Mouse (Mus musculus) liver, adult 2 months (tissue): ENCODE data around the gene Cyp2c29. TPM values are rescaled to one million over a fixed set of nuclear protein-coding genes. Genes with fewer than 3 reads are reported as not detected.
"Not testable (repeated sequence)": the region's sequence is repeated elsewhere in the genome, so short reads cannot be mapped to it uniquely, and the experiment has no call there.

Experiments
- DNase-seq: peaks from one replicate; pipeline ENCODE4 v3.0.0-alpha.2; 2011; ENCODE audit warnings: low read depth, low spot score; ENCODE audit errors: extremely low read depth
- H3K27ac ChIP-seq: fragments of 200-500 bp; replicated peaks from 2 replicates; pipeline ENCODE4 v1.5.1; 2012; ENCODE audit warnings: low read depth, mild to moderate bottlenecking, control low read depth, inconsistent platforms, low read length; ENCODE audit not compliant: insufficient read depth
- H3K27me3 ChIP-seq: fragments of 200-500 bp; 2 replicates; pipeline ENCODE4 v1.6.1; 2012; ENCODE audit warnings: mild to moderate bottlenecking, moderate library complexity, low read length, inconsistent platforms; ENCODE audit not compliant: control insufficient read depth, insufficient read depth
- H3K36me3 ChIP-seq: fragments of 200-500 bp; 2 replicates; pipeline ENCODE4 v1.6.1; 2012; ENCODE audit warnings: low read length, inconsistent platforms; ENCODE audit not compliant: control insufficient read depth, insufficient read depth
- H3K4me1 ChIP-seq: fragments of 200-500 bp; 2 replicates; pipeline ENCODE4 v1.6.1; 2011; ENCODE audit warnings: low read length; ENCODE audit not compliant: control insufficient read depth, insufficient read depth
- H3K4me3 ChIP-seq: fragments of 200-500 bp; 2 replicates; pipeline ENCODE4 v1.5.1; 2011; ENCODE audit warnings: low read depth, mild to moderate bottlenecking, control low read depth, low read length, moderate library complexity; ENCODE audit not compliant: insufficient read depth
- H3K79me2 ChIP-seq: fragments of 200-500 bp; 2 replicates; pipeline ENCODE4 v1.6.1; 2012; ENCODE audit warnings: inconsistent platforms, mild to moderate bottlenecking, low read length, moderate library complexity; ENCODE audit not compliant: control insufficient read depth, insufficient read depth
- H3K9ac ChIP-seq: fragments of 200-500 bp; 2 replicates; pipeline ENCODE4 v1.6.1; 2012; ENCODE audit warnings: low read depth, mild to moderate bottlenecking, control low read depth, inconsistent platforms, low read length
- CTCF ChIP-seq: fragments of 200-500 bp; IDR thresholded peaks from 2 replicates; pipeline ENCODE4 v1.5.1; 2011; ENCODE audit warnings: low read depth, low read length, control low read depth
- POLR2A ChIP-seq: fragments of 200-500 bp; IDR thresholded peaks from 2 replicates; pipeline ENCODE4 v1.6.1; 2011; ENCODE audit warnings: low read length, control low read depth; ENCODE audit not compliant: insufficient read depth; ENCODE audit errors: extremely low read depth
- WGBS: fragments of 180-500 bp; shearing (Covaris S2); methylation state at CpG from one replicate; pipeline ENCODE4 v1.1.7; 2018; 5-methylcytosine and 5-hydroxymethylcytosine counted together
- polyA plus RNA-seq: library from polyadenylated mRNA; depleted of rRNA; stranded (reverse); fragments of >200 nt; gene quantifications from 2 replicates; pipeline ENCODE4 v1.2.3, GENCODE M21; 2012; rRNA removed
- total RNA-seq: library from RNA; depleted of rRNA; stranded (reverse); fragments of >200 nt; gene quantifications from 2 replicates; pipeline ENCODE4 v1.2.3, GENCODE M21; 2014; rRNA removed

The Cyp2c29 gene
- total RNA-seq, result 1,515 and 1,916 TPM in 2 replicates
- 1,145 and 1,548 TPM in 2 replicates for polyA plus RNA-seq

DNA sequence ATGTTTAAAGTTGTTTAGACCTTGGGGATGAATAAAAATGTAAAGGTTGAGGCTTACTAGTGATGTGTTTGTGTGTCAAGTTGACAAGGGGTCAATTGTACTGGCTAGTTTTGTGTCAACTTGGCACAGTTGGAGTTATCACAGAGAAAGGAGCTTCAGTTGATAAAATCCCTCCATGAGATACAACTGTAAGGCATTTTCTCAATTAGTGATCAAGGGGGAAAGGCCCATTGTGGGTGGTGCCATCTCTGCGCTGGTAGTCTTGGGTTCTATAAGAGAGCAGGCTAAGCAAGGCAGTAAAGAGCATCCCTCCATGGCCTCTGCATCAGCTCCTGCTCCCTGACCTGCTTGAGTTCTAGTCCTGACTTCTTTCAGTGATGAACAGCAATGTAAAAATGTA, at the start of gene Cyp2c29:
Cyp2c29 (plus strand) TSS at position 301 of the 400 bp plus-strand sequence.
- not testable (repeated sequence) for DNase-seq, H3K79me2 ChIP-seq, H3K4me3 ChIP-seq, H3K27me3 ChIP-seq, H3K4me1 ChIP-seq, H3K36me3 ChIP-seq, H3K27ac ChIP-seq, H3K9ac ChIP-seq
- no CpG with 5 or more reads among the region's 1 CpGs for WGBS

GRCm38 (mm10) chr19:39267036-39267435, 2.2 kb upstream of the Cyp2c29 start:
- H3K27ac ChIP-seq, H3K36me3 ChIP-seq, H3K9ac ChIP-seq, H3K4me3 ChIP-seq, H3K27me3 ChIP-seq, H3K4me1 ChIP-seq, H3K79me2 ChIP-seq: not testable (repeated sequence)
- WGBS, result 56% methylated on average over 2 of the region's 2 CpGs
- peak; percentile 51 for DNase-seq

DNA sequence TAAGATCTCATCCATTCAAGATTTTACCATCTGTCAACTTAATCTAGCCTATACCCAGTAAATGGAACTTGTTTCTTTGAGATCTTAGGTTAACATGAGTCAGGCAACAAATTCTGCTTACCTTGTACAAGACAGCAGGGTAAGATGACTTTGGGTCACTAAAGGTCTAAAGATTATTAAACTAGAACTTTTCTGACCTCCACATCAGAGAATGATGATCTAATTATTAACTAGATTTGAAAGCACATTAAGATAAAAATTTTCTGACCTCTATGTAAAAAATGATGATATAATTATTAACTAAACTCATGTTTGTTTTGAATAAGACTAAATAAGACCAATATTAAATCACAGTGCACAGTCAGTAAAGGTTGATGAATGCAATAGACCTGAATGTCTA, 13.6 kb downstream of the Cyp2c29 start:
- Histone ChIP-seq H3K27me3 (no peaks in the 10 kb centered on the region; the same call in 1 of the 2 replicates), H3K36me3 (no peaks in the 10 kb centered on the region), H3K4me3 (no peak overlapping the region), H3K9ac (no peak overlapping the region), H3K79me2 (no peaks in the 10 kb centered on the region), H3K27ac (no peak overlapping the region), H3K4me1 (peaks cover 9% of the 10 kb centered on the region)
- DNase-seq, result peak; percentile 91
- no peak for TF ChIP-seq CTCF
- TF ChIP-seq POLR2A, result no peak

- Histone ChIP-seq H3K27me3 (no peaks in the 10 kb centered on the region; the same call in 1 of the 2 replicates), H3K27ac (no peak overlapping the region), H3K9ac (no peak overlapping the region), H3K4me3 (no peak overlapping the region), H3K4me1 (peaks cover 9% of the 10 kb centered on the region), H3K36me3 (peaks cover under 1% of the 10 kb centered on the region; the same call in 1 of the 2 replicates), H3K79me2 (no peaks in the 10 kb centered on the region)
- peak; percentile 90 for DNase-seq
- TF ChIP-seq CTCF, result no peak
- no peak for TF ChIP-seq POLR2A
These were observed 16.4 kb downstream of the Cyp2c29 start for GRCm38 (mm10) chr19:39285637-39286036.

- WGBS, result 27% methylated on average over 4 of the region's 4 CpGs
- Histone ChIP-seq H3K27ac (peak overlapping the region; percentile 67), H3K79me2 (no peaks in the 10 kb centered on the region), H3K9ac (peak overlapping the region; percentile 58), H3K4me3 (peak overlapping the region; percentile 45), H3K27me3 (no peaks in the 10 kb centered on the region; the same call in 1 of the 2 replicates), H3K4me1 (peaks cover 9% of the 10 kb centered on the region), H3K36me3 (peaks cover 3% of the 10 kb centered on the region)
- peak; percentile 93 for DNase-seq
- no peak for TF ChIP-seq CTCF
These were observed 17.6 kb downstream of the Cyp2c29 start for GRCm38 (mm10) chr19:39286825-39287224.

DNA sequence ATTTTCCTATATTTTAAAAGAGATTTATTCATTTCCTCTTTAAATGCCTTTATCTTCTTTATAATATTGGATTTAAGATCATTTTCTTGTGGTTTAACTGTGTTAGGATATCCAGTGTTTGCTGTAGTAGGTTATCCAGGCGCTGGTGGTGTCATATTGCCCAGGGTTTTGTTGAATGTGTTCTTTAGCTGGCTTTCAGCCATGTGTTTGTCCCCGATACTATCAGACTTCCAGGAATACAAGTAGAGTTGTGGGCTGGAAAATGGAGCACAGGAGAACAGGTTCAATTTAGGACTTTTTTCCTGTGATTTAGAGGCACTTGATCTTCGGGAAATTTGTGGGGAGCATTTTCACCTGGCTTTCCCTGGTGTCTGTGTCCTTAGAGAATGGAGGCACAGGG, 19.8 kb downstream of the Cyp2c29 start:
- WGBS, result 12% methylated on average over 3 of the region's 3 CpGs
- Histone ChIP-seq H3K9ac (0 out of 2 replicates have a peak overlapping the region, but pooled peaks have one; percentile 18), H3K27me3 (no peaks in the 10 kb centered on the region; the same call in 1 of the 2 replicates), H3K79me2 (no peaks in the 10 kb centered on the region; the same call in 1 of the 2 replicates), H3K4me3 (peak overlapping the region; percentile 45), H3K27ac (peak overlapping the region; percentile 73), H3K36me3 (peaks cover 7% of the 10 kb centered on the region), H3K4me1 (peaks cover 6% of the 10 kb centered on the region)
- TF ChIP-seq CTCF (no peak), POLR2A (no peak)
- DNase-seq, result peak; percentile 84

Other genes starting within 250 kb of the Cyp2c29 start
- gene Cyp2c65, start 208.4 kb upstream of the Cyp2c29 start, total RNA-seq, result 0.09 TPM in 1 of 2 replicates, not detected in the other
- gene Cyp2c65, start 208.4 kb upstream of the Cyp2c29 start, polyA plus RNA-seq, result not detected in 2 replicates
- gene Cyp2c66, start 155.5 kb upstream of the Cyp2c29 start, total RNA-seq, result not detected in 2 replicates
- not detected in 2 replicates for gene Cyp2c66, start 155.5 kb upstream of the Cyp2c29 start, polyA plus RNA-seq
- 49.5 and 90.1 TPM in 2 replicates for gene Cyp2c38, start 193.7 kb downstream of the Cyp2c29 start, total RNA-seq
- gene Cyp2c38, start 193.7 kb downstream of the Cyp2c29 start, polyA plus RNA-seq, result 8.1 and 69.7 TPM in 2 replicates
- 9.8 and 14.3 TPM in 2 replicates for gene Cyp2c39, start 241.5 kb downstream of the Cyp2c29 start, total RNA-seq
- 3.0 and 276 TPM in 2 replicates for gene Cyp2c39, start 241.5 kb downstream of the Cyp2c29 start, polyA plus RNA-seq